Mouse (Mus musculus): ENCODE measurements around the gene Gm49369. TPM values are rescaled to one million over a fixed set of nuclear protein-coding genes. Genes with fewer than 3 reads are reported as not detected.

The Gm49369 gene
- not detected in 2 replicates for polyA plus RNA-seq (2014; fragmentation: Nextera tagmentation; extraction: Ambion mirVana)

DNA sequence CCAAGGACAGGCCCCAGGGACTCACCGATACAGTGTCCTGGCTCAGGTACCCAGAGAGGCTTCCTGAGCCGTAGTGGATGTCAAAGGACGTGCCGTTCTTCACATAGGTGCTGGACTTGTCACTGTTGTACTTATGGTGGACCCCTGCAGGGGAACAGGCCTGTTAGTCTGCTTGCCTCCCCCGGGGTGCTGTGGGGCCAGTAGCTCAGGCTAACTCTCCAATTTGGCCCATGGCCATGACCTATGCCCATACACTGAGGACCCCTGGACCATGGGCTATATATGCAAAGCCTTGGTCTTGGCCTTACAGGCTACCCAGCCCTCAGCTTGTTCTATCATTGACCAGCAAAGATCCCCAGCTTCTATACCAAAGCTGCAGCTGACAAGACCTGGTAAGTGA is at the start of gene Gm49369:
Gene Gm49369, minus strand, starts transcription at position 101 of the 400 bp plus-strand sequence.
- Histone ChIP-seq H3K4me2 (replicated peaks) (no peak within 1 kb of the TSS), H3K9ac (no peak within 1 kb of the TSS), H3K27ac (no peak within 1 kb of the TSS), H3K4me3 (replicated peaks; ENCODE audit: low read length) (no peak within 1 kb of the TSS), H3K4me1 (replicated peaks; ENCODE audit: control insufficient read depth, insufficient read depth, low read length) (peaks cover 18% of the 10 kb centered on the region), H3K9me3 (ENCODE audit: control insufficient read depth, low read length) (no peaks in the 10 kb centered on the region), H3K36me3 (replicated peaks; ENCODE audit: control insufficient read depth, insufficient read depth) (peaks cover 78% of the 10 kb centered on the region), H3K27me3 (ENCODE audit: control insufficient read depth, insufficient read depth, low read length) (no peaks in the 10 kb centered on the region)
- DNase-seq (ENCODE audit: low spot score) (no peak), ATAC-seq (ENCODE audit: low FRiP score) (no peak)
- 92% methylated on average over 5 of the region's 5 CpGs for WGBS

DNA sequence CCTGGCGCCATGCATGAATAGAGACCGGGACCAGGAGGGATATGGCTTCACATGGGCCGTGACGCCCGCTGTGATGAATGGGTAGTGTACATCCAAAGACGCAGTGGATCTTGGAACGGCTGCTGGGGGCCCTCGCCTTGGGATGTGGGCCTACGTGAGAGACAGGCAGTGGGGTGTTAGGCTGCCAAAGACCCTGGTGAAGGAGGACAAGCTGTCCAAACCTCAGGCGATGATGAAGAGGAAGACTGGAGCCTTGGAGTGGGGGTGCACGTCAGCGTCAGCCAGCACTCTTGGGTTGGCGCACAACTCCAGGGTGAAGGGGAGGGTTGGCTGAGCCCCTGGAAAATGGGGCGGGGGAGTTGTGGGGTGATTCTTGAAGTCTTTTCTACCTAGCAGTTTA is 48.6 kb upstream of the Gm49369 start:
- H3K27me3 ChIP-seq (ENCODE audit: control insufficient read depth, insufficient read depth, low read length): no peaks in the 10 kb centered on the region
- 83% methylated on average over 14 of the region's 14 CpGs for whole genome bisulfite sequencing

DNA sequence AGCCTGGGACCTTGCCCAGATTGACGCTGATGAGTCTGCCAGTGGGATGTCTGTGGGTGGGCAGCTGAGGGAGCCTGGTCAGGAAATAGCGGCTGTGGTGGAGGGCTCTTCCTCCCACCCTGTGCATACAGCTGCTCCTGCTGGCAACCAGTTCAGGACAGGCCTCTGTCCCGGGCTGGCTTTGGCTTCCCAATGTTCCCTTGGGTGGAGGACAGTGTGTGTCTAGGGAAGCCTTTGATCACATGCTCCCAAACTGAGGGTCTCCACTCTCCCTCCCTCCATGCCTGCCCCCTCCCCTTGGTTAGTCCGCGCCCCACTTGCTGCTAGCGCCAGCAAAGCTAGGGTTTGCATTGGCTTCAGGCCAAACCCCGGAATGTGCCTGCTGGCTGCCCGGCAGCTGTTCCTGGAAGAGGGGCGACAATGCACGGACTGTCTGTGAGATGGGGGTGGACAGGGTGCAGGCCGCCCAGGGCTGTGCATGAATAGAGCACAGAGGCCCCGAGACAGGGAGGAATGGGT is 47.8 kb upstream of the Gm49369 start:
- DNase-seq (ENCODE audit: low spot score): peak; percentile 63
- H3K4me2 ChIP-seq (replicated peaks): no peak overlapping the region; the same call in 1 of the 2 replicates
- 0 out of 2 replicates have a peak, but pooled peaks cover 12% of the 10 kb centered on the region for H3K4me1 ChIP-seq (replicated peaks; ENCODE audit: control insufficient read depth, insufficient read depth, low read length)
- WGBS: 35% methylated on average over 12 of the region's 12 CpGs
- no peak overlapping the region for H3K9ac ChIP-seq
- H3K27me3 ChIP-seq (ENCODE audit: control insufficient read depth, insufficient read depth, low read length): no peaks in the 10 kb centered on the region
- H3K27ac ChIP-seq: 0 out of 2 replicates have a peak overlapping the region, but pooled peaks have one; percentile 51
- ATAC-seq (ENCODE audit: low FRiP score): peak; percentile 61; the same call in 1 of the 2 replicates
- H3K9me3 ChIP-seq (ENCODE audit: control insufficient read depth, low read length): no peaks in the 10 kb centered on the region
- no peaks in the 10 kb centered on the region for H3K36me3 ChIP-seq (replicated peaks; ENCODE audit: control insufficient read depth, insufficient read depth)
- H3K4me3 ChIP-seq (replicated peaks; ENCODE audit: low read length): no peak overlapping the region

More for the DNA sequence above, 48.6 kb upstream of the Gm49369 start:
- Histone ChIP-seq H3K9me3 (ENCODE audit: control insufficient read depth, low read length) (no peaks in the 10 kb centered on the region), H3K9ac (no peak overlapping the region), H3K4me2 (replicated peaks) (no peak overlapping the region), H3K36me3 (replicated peaks; ENCODE audit: control insufficient read depth, insufficient read depth) (no peaks in the 10 kb centered on the region), H3K4me1 (replicated peaks; ENCODE audit: control insufficient read depth, insufficient read depth, low read length) (0 out of 2 replicates have a peak, but pooled peaks cover 12% of the 10 kb centered on the region), H3K27ac (no peak overlapping the region), H3K4me3 (replicated peaks; ENCODE audit: low read length) (no peak overlapping the region)
- ATAC-seq (ENCODE audit: low FRiP score): no peak
- DNase-seq (ENCODE audit: low spot score): no peak

DNA sequence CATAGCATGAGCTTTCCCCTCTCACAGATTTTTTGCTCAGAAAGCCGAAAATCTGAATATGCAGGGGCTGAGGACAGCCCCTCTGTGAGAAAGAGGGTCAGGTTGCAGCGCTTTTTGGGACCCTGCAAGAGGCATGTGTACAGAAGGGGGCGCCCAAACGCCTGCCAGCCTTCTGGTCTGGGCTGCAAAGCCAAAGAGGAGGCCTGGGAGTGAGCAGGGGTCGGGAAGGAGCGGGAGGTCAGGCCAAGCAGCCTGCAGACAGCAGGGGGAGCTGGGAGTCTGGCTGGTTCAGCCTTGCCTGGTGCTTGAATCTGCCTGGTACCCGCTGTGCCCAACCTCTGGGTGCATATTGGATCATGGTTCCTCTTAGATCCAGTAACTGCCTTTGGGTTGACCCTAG is 45.7 kb upstream of the Gm49369 start:
- DNase-seq (ENCODE audit: low spot score) (no peak), ATAC-seq (ENCODE audit: low FRiP score) (no peak)
- no peak overlapping the region for H3K4me3 ChIP-seq (replicated peaks; ENCODE audit: low read length)
- no peak overlapping the region for H3K27ac ChIP-seq
- 6% methylated on average over 7 of the region's 7 CpGs for WGBS
- H3K4me1 ChIP-seq (replicated peaks; ENCODE audit: control insufficient read depth, insufficient read depth, low read length): 0 out of 2 replicates have a peak, but pooled peaks cover 6% of the 10 kb centered on the region
- no peaks in the 10 kb centered on the region for H3K36me3 ChIP-seq (replicated peaks; ENCODE audit: control insufficient read depth, insufficient read depth)
- H3K4me2 ChIP-seq (replicated peaks): no peak overlapping the region
- no peaks in the 10 kb centered on the region for H3K9me3 ChIP-seq (ENCODE audit: control insufficient read depth, low read length)
- H3K9ac ChIP-seq: no peak overlapping the region
- H3K27me3 ChIP-seq (ENCODE audit: control insufficient read depth, insufficient read depth, low read length): no peaks in the 10 kb centered on the region

DNA sequence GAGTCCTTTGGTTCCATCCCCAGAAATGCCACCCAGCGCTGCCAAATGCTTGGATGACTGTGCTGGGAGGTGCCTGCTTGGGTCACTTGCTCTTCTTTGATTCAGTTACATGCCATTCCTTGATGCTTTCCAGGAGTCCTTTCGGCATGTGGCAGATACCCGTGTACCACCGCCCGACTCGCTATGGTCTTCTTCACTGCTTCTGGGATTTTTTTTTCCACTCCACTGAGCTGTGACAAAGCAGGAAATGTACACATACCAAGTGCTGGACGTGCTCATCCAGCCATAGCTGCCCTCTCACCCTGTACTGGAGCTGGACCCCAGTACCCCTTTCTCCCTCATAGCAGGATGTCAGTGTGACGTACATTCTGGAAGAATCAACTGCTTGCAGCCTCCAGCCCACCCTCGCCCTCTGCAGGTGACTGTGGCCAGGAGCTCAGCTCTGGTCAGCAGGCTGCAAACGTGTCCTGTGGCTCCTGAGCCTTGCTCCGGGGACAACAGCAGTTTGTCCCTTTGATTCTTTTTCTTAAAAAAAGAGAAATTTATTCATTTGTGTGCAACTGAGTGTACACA is 43.3 kb upstream of the Gm49369 start:
- Histone ChIP-seq H3K4me3 (replicated peaks; ENCODE audit: low read length) (no peak overlapping the region), H3K27me3 (ENCODE audit: control insufficient read depth, insufficient read depth, low read length) (no peaks in the 10 kb centered on the region), H3K4me1 (replicated peaks; ENCODE audit: control insufficient read depth, insufficient read depth, low read length) (0 out of 2 replicates have a peak, but pooled peaks cover 5% of the 10 kb centered on the region), H3K9me3 (ENCODE audit: control insufficient read depth, low read length) (no peaks in the 10 kb centered on the region), H3K36me3 (replicated peaks; ENCODE audit: control insufficient read depth, insufficient read depth) (no peaks in the 10 kb centered on the region), H3K9ac (no peak overlapping the region), H3K27ac (no peak overlapping the region), H3K4me2 (replicated peaks) (no peak overlapping the region)
- DNase-seq (ENCODE audit: low spot score): no peak
- no peak for ATAC-seq (ENCODE audit: low FRiP score)
- 48% methylated on average over 11 of the region's 11 CpGs for WGBS

DNA sequence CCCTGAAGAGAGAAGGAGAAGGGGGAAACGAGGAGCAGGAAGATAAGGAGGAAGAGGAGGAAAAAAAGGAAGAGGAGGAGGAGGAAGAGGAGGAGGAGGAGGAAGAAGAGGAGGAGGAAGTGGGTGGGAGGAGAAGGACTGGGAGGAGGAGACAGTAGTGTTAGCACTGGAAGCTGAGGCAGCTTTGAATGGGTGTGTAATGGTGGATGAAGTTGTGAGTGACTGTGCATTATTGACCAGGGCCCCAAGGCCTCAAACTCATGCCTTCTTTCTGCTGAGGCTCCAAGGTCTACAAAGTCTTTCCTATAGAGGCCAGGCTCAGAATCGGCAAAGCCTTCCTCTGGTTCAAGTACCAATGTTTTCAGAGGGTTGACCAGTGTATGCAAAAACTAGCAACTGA is 39.4 kb upstream of the Gm49369 start:
- ATAC-seq (ENCODE audit: low FRiP score) (no peak), DNase-seq (ENCODE audit: low spot score) (no peak)
- no peaks in the 10 kb centered on the region for H3K27me3 ChIP-seq (ENCODE audit: control insufficient read depth, insufficient read depth, low read length)
- no peak overlapping the region for H3K9ac ChIP-seq
- H3K4me2 ChIP-seq (replicated peaks): no peak overlapping the region
- no peaks in the 10 kb centered on the region for H3K36me3 ChIP-seq (replicated peaks; ENCODE audit: control insufficient read depth, insufficient read depth)
- H3K27ac ChIP-seq: no peak overlapping the region
- H3K9me3 ChIP-seq (ENCODE audit: control insufficient read depth, low read length): no peaks in the 10 kb centered on the region
- 75% methylated on average over 2 of the region's 2 CpGs for WGBS
- H3K4me3 ChIP-seq (replicated peaks; ENCODE audit: low read length): no peak overlapping the region
- H3K4me1 ChIP-seq (replicated peaks; ENCODE audit: control insufficient read depth, insufficient read depth, low read length): no peaks in the 10 kb centered on the region

DNA sequence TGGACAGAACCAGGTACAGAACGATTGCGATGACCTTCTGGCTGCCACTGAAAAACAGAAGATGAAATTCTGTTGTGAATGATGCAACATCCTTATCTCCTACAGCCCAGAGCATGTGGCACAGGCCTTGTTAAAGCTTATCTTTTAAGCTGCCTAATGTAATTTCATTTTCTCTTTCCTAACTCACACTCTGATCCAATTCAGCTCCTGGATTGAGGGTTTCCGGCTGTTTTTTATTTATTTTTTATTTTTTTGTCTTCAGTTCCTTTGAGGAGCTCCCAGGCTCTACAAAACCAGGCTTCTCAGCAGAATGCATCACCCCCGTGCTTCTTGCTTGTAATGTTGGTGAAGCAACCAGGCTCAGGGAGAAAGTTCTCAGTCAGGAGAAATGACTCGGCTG is 37.4 kb upstream of the Gm49369 start:
- Histone ChIP-seq H3K27ac (no peak overlapping the region), H3K4me1 (replicated peaks; ENCODE audit: control insufficient read depth, insufficient read depth, low read length) (no peaks in the 10 kb centered on the region), H3K4me2 (replicated peaks) (no peak overlapping the region), H3K4me3 (replicated peaks; ENCODE audit: low read length) (no peak overlapping the region), H3K27me3 (ENCODE audit: control insufficient read depth, insufficient read depth, low read length) (no peaks in the 10 kb centered on the region), H3K9ac (no peak overlapping the region), H3K36me3 (replicated peaks; ENCODE audit: control insufficient read depth, insufficient read depth) (no peaks in the 10 kb centered on the region), H3K9me3 (ENCODE audit: control insufficient read depth, low read length) (no peaks in the 10 kb centered on the region)
- no peak for DNase-seq (ENCODE audit: low spot score)
- ATAC-seq (ENCODE audit: low FRiP score): no peak
- 83% methylated on average over 5 of the region's 5 CpGs for WGBS

DNA sequence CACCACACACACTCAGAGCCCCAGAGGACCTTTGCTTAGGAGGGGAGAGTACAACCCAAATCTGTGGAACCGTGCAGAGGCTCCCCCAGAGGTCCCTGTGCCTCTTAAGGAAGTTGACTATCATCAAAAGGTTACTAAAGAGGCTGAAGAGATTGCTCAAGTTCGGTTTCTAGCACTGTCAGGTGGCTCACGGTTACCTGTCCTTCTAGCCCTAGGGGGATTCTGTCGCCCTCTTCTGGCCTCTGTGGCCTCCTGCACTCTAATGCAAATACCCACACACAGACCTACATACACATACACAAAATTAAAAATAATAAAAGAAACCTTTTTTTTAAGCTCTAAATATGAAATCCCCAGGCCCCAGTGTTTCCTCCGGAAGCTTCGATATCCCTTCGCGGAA is 36.2 kb upstream of the Gm49369 start:
- no peaks in the 10 kb centered on the region for H3K36me3 ChIP-seq (replicated peaks; ENCODE audit: control insufficient read depth, insufficient read depth)
- no peak for DNase-seq (ENCODE audit: low spot score)

DNA sequence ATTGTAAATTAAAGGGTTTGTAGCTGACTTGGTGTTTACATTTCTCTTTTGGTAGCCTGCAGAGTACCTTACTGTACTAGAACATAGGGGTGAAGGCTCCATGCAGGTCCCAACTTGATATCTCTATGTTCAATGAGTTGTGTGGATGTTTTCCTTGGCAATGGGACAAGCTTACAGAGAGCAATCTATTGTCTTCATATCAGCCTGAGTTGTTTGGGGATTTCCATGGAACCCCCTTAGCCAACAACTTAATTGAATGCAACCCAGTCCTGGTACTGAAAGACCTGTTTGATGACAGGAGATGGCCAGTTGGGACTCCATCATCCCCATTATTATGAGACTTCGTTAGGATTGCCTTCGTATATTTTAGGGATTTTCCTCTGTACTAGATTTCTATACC is 35.6 kb upstream of the Gm49369 start:
- H3K9me3 ChIP-seq (ENCODE audit: control insufficient read depth, low read length): no peaks in the 10 kb centered on the region
- 91% methylated on average over 2 of the region's 2 CpGs for WGBS
- DNase-seq (ENCODE audit: low spot score): no peak

More for the DNA sequence above, 36.2 kb upstream of the Gm49369 start:
- Histone ChIP-seq H3K9me3 (ENCODE audit: control insufficient read depth, low read length) (no peaks in the 10 kb centered on the region), H3K9ac (no peak overlapping the region), H3K4me3 (replicated peaks; ENCODE audit: low read length) (no peak overlapping the region), H3K27ac (no peak overlapping the region), H3K27me3 (ENCODE audit: control insufficient read depth, insufficient read depth, low read length) (no peaks in the 10 kb centered on the region), H3K4me2 (replicated peaks) (no peak overlapping the region), H3K4me1 (replicated peaks; ENCODE audit: control insufficient read depth, insufficient read depth, low read length) (no peaks in the 10 kb centered on the region)
- WGBS: 91% methylated on average over 8 of the region's 8 CpGs
- no peak for ATAC-seq (ENCODE audit: low FRiP score)

More for the DNA sequence above, 35.6 kb upstream of the Gm49369 start:
- H3K4me2 ChIP-seq (replicated peaks): no peak overlapping the region
- H3K9ac ChIP-seq: no peak overlapping the region
- H3K4me1 ChIP-seq (replicated peaks; ENCODE audit: control insufficient read depth, insufficient read depth, low read length): no peaks in the 10 kb centered on the region
- ATAC-seq (ENCODE audit: low FRiP score): no peak
- no peak overlapping the region for H3K4me3 ChIP-seq (replicated peaks; ENCODE audit: low read length)
- no peaks in the 10 kb centered on the region for H3K27me3 ChIP-seq (ENCODE audit: control insufficient read depth, insufficient read depth, low read length)
- H3K36me3 ChIP-seq (replicated peaks; ENCODE audit: control insufficient read depth, insufficient read depth): no peaks in the 10 kb centered on the region
- no peak overlapping the region for H3K27ac ChIP-seq

Measured in hindbrain, embryonic 14.5 days (tissue).